11 mouse cellular contexts compared by ENCODE assay signal in the genomic region with DNA sequence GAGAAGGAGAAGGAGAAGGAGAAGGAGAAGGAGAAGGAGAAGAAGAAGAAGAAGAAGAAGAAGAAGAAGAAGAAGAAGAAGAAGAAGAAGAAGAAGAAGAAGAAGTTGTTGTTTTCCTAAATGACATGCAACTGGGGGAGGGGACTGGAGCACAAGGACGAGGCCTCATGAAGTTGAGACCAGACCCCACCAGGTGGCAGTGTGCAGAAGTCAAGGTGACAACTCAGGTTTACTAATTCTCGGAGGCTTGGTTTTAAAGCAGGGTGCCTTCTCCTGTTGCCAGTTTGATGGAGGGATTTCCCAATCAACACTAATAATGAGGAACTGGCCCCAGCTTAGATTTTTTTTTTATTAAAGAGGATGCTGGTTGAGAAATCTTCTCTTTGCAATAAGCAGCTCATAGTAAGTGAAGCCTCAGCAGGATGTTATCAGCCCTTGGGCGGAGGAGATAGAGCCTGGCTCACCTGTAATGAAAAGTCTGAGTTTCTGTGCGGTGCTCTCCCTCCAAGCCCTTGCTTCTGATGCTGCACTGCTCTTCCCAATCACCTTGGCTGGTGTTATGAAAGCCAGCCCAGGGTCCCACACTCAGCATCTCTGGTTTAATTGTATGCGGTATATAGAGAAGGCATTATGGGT.
DNase-seq lines count a peak whose midpoint lies in the region; ATAC-seq lines count a peak whose summit lies in the region.
"Had no signal": no experiment of that assay in that cellular context is flagged by ENCODE, and none has a peak within 500 bp of the region (broad histone marks: within the 10 kb centered on the region; RNA-seq: fewer than 3 reads in every experiment).

No protein-coding gene starts in this region.

- H3K27me3 ChIP-seq in kidney, embryonic 15.5 days = no peaks in the 10 kb centered on the region
- H3K27me3 ChIP-seq: embryonic facial prominence, embryonic 12.5 days; stomach, embryonic 15.5 days had no signal

- H3K9me3 ChIP-seq in kidney, embryonic 15.5 days (replicated peaks) = no peaks in the 10 kb centered on the region
- H3K9me3 ChIP-seq: embryonic facial prominence, embryonic 12.5 days; limb, embryonic 12.5 days; stomach, embryonic 15.5 days had no signal

- no peak overlapping the region for H3K27ac ChIP-seq in kidney, embryonic 15.5 days
- H3K27ac ChIP-seq: embryonic facial prominence, embryonic 12.5 days; limb, embryonic 12.5 days; stomach, embryonic 15.5 days had no signal

- H3K36me3 ChIP-seq in kidney, embryonic 15.5 days = no peaks in the 10 kb centered on the region
- H3K36me3 ChIP-seq: embryonic facial prominence, embryonic 12.5 days; limb, embryonic 12.5 days; stomach, embryonic 15.5 days had no signal

- no peak overlapping the region for H3K9ac ChIP-seq in kidney, embryonic 15.5 days
- H3K9ac ChIP-seq: embryonic facial prominence, embryonic 12.5 days; limb, embryonic 12.5 days; stomach, embryonic 15.5 days had no signal

- H3K4me3 ChIP-seq in kidney, embryonic 15.5 days (replicated peaks) = no peak overlapping the region
- H3K4me3 ChIP-seq: embryonic facial prominence, embryonic 12.5 days; limb, embryonic 12.5 days; stomach, embryonic 15.5 days had no signal

- DNase-seq in kidney, adult 11 months = peak; percentile 45
- peak; percentile 90 for DNase-seq in CD4-positive, CD25-positive, alpha-beta regulatory T cell, adult 2 months (ENCODE audit: low read depth, low spot score)
- peak; percentile 12 for DNase-seq in adipocyte (ENCODE audit: low spot score)
- peak; percentile 77 for DNase-seq in embryo, embryonic 10 days (ENCODE audit: low spot score)
- DNase-seq in kidney, postnatal 14 days = peak; percentile 68
- peak; percentile 49 to 51 for DNase-seq in natural killer cell, adult 2 months (ENCODE audit: low spot score in 2 of 2)
- no peak for DNase-seq in c-Kit-positive CD71-positive TER-119-positive erythroid progenitor cells, embryonic 14.5 days (ENCODE audit: low spot score)

- 60% methylated on average over 5 of the region's 5 CpGs for WGBS in kidney, embryonic 15.5 days

- no peak overlapping the region for H3K4me2 ChIP-seq in kidney, embryonic 15.5 days
- H3K4me2 ChIP-seq: embryonic facial prominence, embryonic 12.5 days; stomach, embryonic 15.5 days had no signal

- ATAC-seq in kidney, embryonic 15.5 days (replicated peaks; ENCODE audit: low FRiP score) = no peak

- H3K4me1 ChIP-seq in kidney, embryonic 15.5 days = peaks cover 8% of the 10 kb centered on the region
